Mouse (Mus musculus) ovary, postnatal 10 days (tissue): ENCODE results near the gene Arl8b.
"Not testable (repeated sequence)": the region's sequence is repeated elsewhere in the genome, so short reads cannot be mapped to it uniquely, and the experiment has no call there.

Experiments used
- DNase-seq: peaks from one replicate; pipeline ENCODE4 v3.0.0; 2022; ENCODE audit warnings: low spot score

Gene Arl8b

GRCm38 (mm10) chr6:108835765-108836691 lies 53.1 kb downstream of the Arl8b start:
- no peak for DNase-seq

- DNase-seq = no peak
Observed at GRCm38 (mm10) chr6:108837081-108837480, 54.2 kb downstream of the Arl8b start.

- DNase-seq = no peak
Observed at GRCm38 (mm10) chr6:108837958-108838357, 55.1 kb downstream of the Arl8b start.

GRCm38 (mm10) chr6:108839432-108839831 lies 56.5 kb downstream of the Arl8b start:
- DNase-seq = no peak

- no peak for DNase-seq
Observed at GRCm38 (mm10) chr6:108840861-108841640, 58.2 kb downstream of the Arl8b start.

- no peak for DNase-seq
Observed at GRCm38 (mm10) chr6:108843664-108844063, 60.8 kb downstream of the Arl8b start.

- DNase-seq = no peak
Observed at GRCm38 (mm10) chr6:108844093-108844492, 61.2 kb downstream of the Arl8b start.

- DNase-seq = no peak
Observed at GRCm38 (mm10) chr6:108844771-108845170, 61.9 kb downstream of the Arl8b start.

- DNase-seq = no peak
Observed at GRCm38 (mm10) chr6:108852088-108852670, 69.3 kb downstream of the Arl8b start.

GRCm38 (mm10) chr6:108852986-108853385 lies 70.1 kb downstream of the Arl8b start:
- DNase-seq = no peak

- no peak for DNase-seq
Observed at GRCm38 (mm10) chr6:108858583-108858982, 75.7 kb downstream of the Arl8b start.

- no peak for DNase-seq
Observed at GRCm38 (mm10) chr6:108861226-108861625, 78.3 kb downstream of the Arl8b start.

GRCm38 (mm10) chr6:108862548-108862947 lies 79.6 kb downstream of the Arl8b start:
- DNase-seq = no peak

GRCm38 (mm10) chr6:108866317-108866716 lies 83.4 kb downstream of the Arl8b start:
- DNase-seq = no peak

- not testable (repeated sequence) for DNase-seq
Observed at GRCm38 (mm10) chr6:108869031-108869430, 86.1 kb downstream of the Arl8b start.

GRCm38 (mm10) chr6:108870421-108870820 lies 87.5 kb downstream of the Arl8b start:
- DNase-seq = no peak

GRCm38 (mm10) chr6:108871251-108871650 lies 88.4 kb downstream of the Arl8b start:
- DNase-seq = no peak
